Comparison of ENCODE assay signal across 7 mouse cellular contexts in the genomic region with DNA sequence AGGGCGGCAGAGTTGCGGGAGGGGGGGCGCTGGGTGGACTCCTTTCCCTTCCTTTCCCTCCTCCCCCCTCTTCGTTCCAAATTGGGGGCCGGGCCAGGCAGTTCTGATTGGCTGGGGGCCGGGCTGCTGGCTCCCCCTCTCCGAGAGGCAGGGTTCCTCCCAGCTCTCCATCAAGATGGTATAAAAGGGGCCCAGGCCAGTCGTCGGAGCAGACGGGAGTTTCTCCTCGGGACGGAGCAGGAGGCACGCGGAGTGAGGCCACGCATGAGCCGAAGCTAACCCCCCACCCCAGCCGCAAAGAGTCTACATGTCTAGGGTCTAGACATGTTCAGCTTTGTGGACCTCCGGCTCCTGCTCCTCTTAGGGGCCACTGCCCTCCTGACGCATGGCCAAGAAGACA. TPM values are rescaled to one million over a fixed set of nuclear protein-coding genes. Genes with fewer than 3 reads are reported as not detected.
DNase-seq lines count a peak whose midpoint lies in the region; ATAC-seq and TF ChIP-seq lines count a peak whose summit lies in the region.

A gene (plus strand): TSS at position 180 of the 400 bp plus-strand sequence.

- peaks cover 25% of the 10 kb centered on the region for H3K27me3 ChIP-seq in kidney, embryonic 16.5 days (ENCODE audit: insufficient read depth, low read length)
- H3K27me3 ChIP-seq in lung, postnatal 0 days (replicated peaks; ENCODE audit: insufficient read depth, low read length), result peaks cover 16% of the 10 kb centered on the region; the same call in 1 of the 2 replicates
- H3K27me3 ChIP-seq in testis, adult 2 months (ENCODE audit: control insufficient read depth, insufficient read depth, low read length), result 0 out of 2 replicates have a peak, but pooled peaks cover 2% of the 10 kb centered on the region

- no peaks in the 10 kb centered on the region for H3K9me3 ChIP-seq in kidney, embryonic 16.5 days (ENCODE audit: low read length)
- no peaks in the 10 kb centered on the region for H3K9me3 ChIP-seq in lung, postnatal 0 days (ENCODE audit: low read length)

- peak; percentile 60 for DNase-seq in adipocyte (ENCODE audit: low spot score)
- no peak for DNase-seq in brain, embryonic 14.5 days (ENCODE audit: low read depth)
- DNase-seq in heart, adult 8-10 months (ENCODE audit: low spot score), result peak; percentile 80
- peak; percentile 84 for DNase-seq in lung, postnatal 0 days (ENCODE audit: low spot score)
- no peak for DNase-seq in spleen, postnatal 4 days (ENCODE audit: low spot score in 2 of 2)

- H3K4me1 ChIP-seq in kidney, embryonic 16.5 days (ENCODE audit: insufficient read depth, low read length), result peaks cover 41% of the 10 kb centered on the region
- H3K4me1 ChIP-seq in lung, postnatal 0 days (ENCODE audit: insufficient read depth, low read depth, low read length), result no peaks in the 10 kb centered on the region
- H3K4me1 ChIP-seq in testis, adult 2 months (ENCODE audit: control insufficient read depth, insufficient read depth, low read length), result peaks cover 19% of the 10 kb centered on the region

- peak within 1 kb of the TSS; percentile 78 for H3K9ac ChIP-seq in kidney, embryonic 16.5 days (replicated peaks; ENCODE audit: low read length)
- H3K9ac ChIP-seq in lung, postnatal 0 days (replicated peaks; ENCODE audit: low read depth), result peak within 1 kb of the TSS; percentile 52

- TF ChIP-seq POLR2A in brain, embryonic 14.5 days (IDR thresholded peaks at IDR 0.05; ENCODE audit: borderline replicate concordance, extremely low read depth, insufficient read depth, insufficient read length, poor library complexity, severe bottlenecking), result peak; percentile 46; the same call in 1 of the 2 replicates
- peak; percentile 76 for TF ChIP-seq POLR2A in testis, adult 2 months (IDR thresholded peaks at IDR 0.05; ENCODE audit: control insufficient read depth, low read depth, low read length)

- no peak for TF ChIP-seq EP300 in lung, postnatal 0 days (IDR thresholded peaks at IDR 0.05)

- WGBS in kidney, embryonic 16.5 days, result 12% methylated on average over 19 of the region's 19 CpGs
- WGBS in lung, postnatal 0 days, result 24% methylated on average over 19 of the region's 19 CpGs

- no peak for TF ChIP-seq CTCF in brain, embryonic 14.5 days (IDR thresholded peaks at IDR 0.05; ENCODE audit: borderline replicate concordance, extremely low read depth, insufficient read depth, insufficient read length)
- no peak for TF ChIP-seq CTCF in lung, postnatal 0 days (IDR thresholded peaks at IDR 0.05)
- TF ChIP-seq CTCF in testis, adult 2 months (IDR thresholded peaks at IDR 0.05; ENCODE audit: control insufficient read depth, insufficient read depth, insufficient replicate concordance, low read depth, low read length), result no peak

- ATAC-seq in kidney, embryonic 16.5 days (ENCODE audit: low FRiP score, low TSS enrichment), result peak; percentile 37
- ATAC-seq in lung, postnatal 0 days, result peak; percentile 46

- peak within 1 kb of the TSS; percentile 61 for H3K4me3 ChIP-seq in kidney, embryonic 16.5 days (ENCODE audit: low read length)
- H3K4me3 ChIP-seq in lung, postnatal 0 days (ENCODE audit: low read depth, low read length), result peak within 1 kb of the TSS; percentile 42
- H3K4me3 ChIP-seq in testis, adult 2 months (ENCODE audit: control insufficient read depth, low read depth, low read length), result peak within 1 kb of the TSS; percentile 76

- peaks cover 9% of the 10 kb centered on the region; the same call in 1 of the 2 replicates for H3K36me3 ChIP-seq in kidney, embryonic 16.5 days (ENCODE audit: insufficient read depth, low read length)
- H3K36me3 ChIP-seq in lung, postnatal 0 days (ENCODE audit: insufficient read depth, low read length), result no peaks in the 10 kb centered on the region
- H3K36me3 ChIP-seq in testis, adult 2 months (ENCODE audit: control insufficient read depth, insufficient read depth, low read length), result no peaks in the 10 kb centered on the region

- peak within 1 kb of the TSS; percentile 84 for H3K4me2 ChIP-seq in kidney, embryonic 16.5 days (replicated peaks; ENCODE audit: low read depth, low read length)
- peak within 1 kb of the TSS; percentile 61 for H3K4me2 ChIP-seq in lung, postnatal 0 days (replicated peaks; ENCODE audit: low read depth, low read length)

- H3K27ac ChIP-seq in kidney, embryonic 16.5 days (ENCODE audit: low read length), result peak within 1 kb of the TSS; percentile 91
- H3K27ac ChIP-seq in lung, postnatal 0 days (ENCODE audit: low read length), result peak within 1 kb of the TSS; percentile 76
- H3K27ac ChIP-seq in testis, adult 2 months (ENCODE audit: control insufficient read depth, insufficient read depth, low read depth, low read length), result peak within 1 kb of the TSS; percentile 45; the same call in 1 of the 2 replicates

RNA-seq across cellular contexts. Expression of the gene that starts here (rescaled TPM):
- polyA plus RNA-seq in brain, embryonic 14.5 days (2012; rRNA removed), result 44.1 and 192 TPM in 2 replicates
- total RNA-seq in heart, adult 8-10 months (2022), result 10 to 100 TPM; 23.3 to 50.4 (median 39.8) TPM
- 869 and 941 TPM in 2 replicates for polyA plus RNA-seq in kidney, embryonic 16.5 days (2015; fragmentation: Nextera tagmentation; extraction: Ambion mirVana)
- polyA plus RNA-seq in lung, postnatal 0 days (2015; fragmentation: Nextera tagmentation; extraction: Ambion mirVana), result 464 and 478 TPM in 2 replicates
- 14.3 and 18.0 TPM in 2 replicates for polyA plus RNA-seq in testis, adult 2 months (2012; rRNA removed)

Comparison
In these comparisons a context has a peak if more than half of its experiments do, and no peak if none do; other contexts are left out.
1. DNase-seq: peak in adipocyte (single experiment), heart, adult 8-10 months (single experiment) and lung, postnatal 0 days (single experiment); none in brain, embryonic 14.5 days (single experiment) and spleen, postnatal 4 days (0 of 2).
2. Peak in every context shown above with its lines, with median percentiles within 50 percentile points of each other: H3K27ac ChIP-seq and H3K4me3 ChIP-seq.